Mouse (Mus musculus) heart, postnatal 0 days (tissue): Measurements from ENCODE around the gene Il7r.

Experiments used
- CTCF ChIP-seq: IDR thresholded peaks from 2 replicates; pipeline ENCODE4 v1.5.1; 2016; ENCODE audit warnings: antibody characterized with exemption, control low read depth, low read depth
- EP300 ChIP-seq: IDR thresholded peaks from 2 replicates; pipeline ENCODE4 v1.6.1; 2016; ENCODE audit warnings: antibody characterized with exemption, low read depth

- TF ChIP-seq CTCF (no peak), EP300 (no peak)
Measured at GRCm38 (mm10) chr15:9565396-9565795, 35.4 kb upstream of the Il7r start.
